Comparison of ENCODE assay signal across 9 mouse cellular contexts in the genomic region with DNA sequence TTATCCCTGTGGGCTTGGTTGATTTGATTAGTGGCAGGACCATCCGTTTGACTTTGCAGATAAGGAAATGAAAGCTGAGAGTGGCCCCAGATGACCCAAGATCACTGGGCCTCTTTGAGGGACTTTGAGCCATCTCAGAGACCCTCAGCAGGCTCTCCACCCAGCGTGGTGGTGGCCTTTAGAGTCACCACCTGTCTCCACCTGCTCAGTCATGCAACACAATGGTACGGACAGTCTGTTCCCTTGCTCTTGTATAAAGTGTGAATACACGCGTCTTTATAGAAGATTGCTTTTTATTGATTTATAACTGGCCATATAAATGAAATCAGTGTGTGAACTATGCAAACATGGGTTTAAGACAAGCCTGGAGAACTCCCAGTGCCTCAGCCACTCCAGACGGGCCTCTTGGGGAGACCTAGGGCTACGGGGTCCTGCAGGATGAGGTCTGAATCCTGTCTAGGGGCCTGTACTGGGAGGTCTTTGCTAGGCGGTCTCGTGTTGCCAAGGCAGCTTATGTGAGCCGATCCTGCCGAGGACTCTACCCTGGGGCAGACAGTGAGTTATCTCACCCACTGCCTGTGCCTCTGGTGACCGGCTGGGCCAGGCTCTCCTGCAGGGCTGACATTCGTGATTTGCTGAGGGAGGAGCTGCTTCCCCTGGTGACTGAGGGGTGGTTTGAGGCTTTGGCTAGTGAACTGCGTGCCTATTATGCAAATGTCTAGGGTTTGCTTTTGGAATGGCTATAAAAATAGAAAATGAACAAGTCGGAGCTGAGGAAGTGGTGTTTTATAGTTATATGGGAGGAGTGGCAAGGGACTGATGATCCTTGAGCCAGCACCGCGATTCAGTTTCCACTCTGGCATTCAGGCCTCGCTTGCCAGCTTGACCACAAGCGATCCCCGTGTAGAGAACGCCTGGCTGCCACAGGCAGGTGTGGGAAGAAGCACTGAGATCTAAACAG.
DNase-seq lines count a peak whose midpoint lies in the region; ATAC-seq and TF ChIP-seq lines count a peak whose summit lies in the region.
"Had no signal": no experiment of that assay in that cellular context is flagged by ENCODE, and none has a peak within 500 bp of the region (broad histone marks: within the 10 kb centered on the region; RNA-seq: fewer than 3 reads in every experiment).

No protein-coding gene starts in this region.

- 28% methylated on average over 21 of the region's 21 CpGs for WGBS in limb, embryonic 13.5 days
- 54% methylated on average over 21 of the region's 21 CpGs for WGBS in stomach, postnatal 0 days

- H3K9me3 ChIP-seq in limb, embryonic 13.5 days, result no peaks in the 10 kb centered on the region
- H3K9me3 ChIP-seq in stomach, postnatal 0 days (ENCODE audit: control insufficient read depth, low read length), result no peaks in the 10 kb centered on the region
- H3K9me3 ChIP-seq: lung, embryonic 15.5 days had no signal

- H3K27ac ChIP-seq in limb, embryonic 13.5 days, result no peak overlapping the region
- H3K27ac ChIP-seq in stomach, postnatal 0 days (replicated peaks), result no peak overlapping the region
- H3K27ac ChIP-seq: lung, embryonic 15.5 days had no signal

- H3K4me1 ChIP-seq in limb, embryonic 13.5 days, result peaks cover 45% of the 10 kb centered on the region
- H3K4me1 ChIP-seq in stomach, postnatal 0 days (replicated peaks; ENCODE audit: control insufficient read depth, insufficient read depth), result no peaks in the 10 kb centered on the region; the same call in 1 of the 2 replicates

- H3K4me2 ChIP-seq in limb, embryonic 13.5 days (replicated peaks), result peak overlapping the region; percentile 38
- no peak overlapping the region for H3K4me2 ChIP-seq in stomach, postnatal 0 days (replicated peaks; ENCODE audit: low read depth)
- H3K4me2 ChIP-seq: lung, embryonic 15.5 days had no signal

- H3K4me3 ChIP-seq in limb, embryonic 13.5 days, result no peak overlapping the region
- H3K4me3 ChIP-seq in stomach, postnatal 0 days (ENCODE audit: low read depth, low read length), result no peak overlapping the region
- H3K4me3 ChIP-seq: lung, embryonic 15.5 days had no signal

- H3K36me3 ChIP-seq in limb, embryonic 13.5 days, result no peaks in the 10 kb centered on the region
- no peaks in the 10 kb centered on the region for H3K36me3 ChIP-seq in stomach, postnatal 0 days (ENCODE audit: control insufficient read depth, insufficient read depth, low read length)
- H3K36me3 ChIP-seq: lung, embryonic 15.5 days had no signal

- peak; percentile 38; the same call in 1 of the 2 replicates for ATAC-seq in limb, embryonic 13.5 days (ENCODE audit: low FRiP score, low read depth)
- peak; percentile 33; the same call in 1 of the 2 replicates for ATAC-seq in stomach, postnatal 0 days (ENCODE audit: low FRiP score, low TSS enrichment)

- H3K9ac ChIP-seq in limb, embryonic 13.5 days, result no peak overlapping the region
- no peak overlapping the region for H3K9ac ChIP-seq in stomach, postnatal 0 days (ENCODE audit: low read length)
- H3K9ac ChIP-seq: lung, embryonic 15.5 days had no signal

- peak; percentile 22 for DNase-seq in lung, postnatal 36 days
- DNase-seq in lung, postnatal 14 days, result no peak
- DNase-seq in gastrocnemius, postnatal 25 days, result peak; percentile 71
- DNase-seq in stomach, postnatal 0 days (ENCODE audit: low spot score), result peak; percentile 34
- DNase-seq in testis, postnatal 14 days (ENCODE audit: low spot score), result no peak
- no peak for DNase-seq in layer of hippocampus, postnatal 10 days (ENCODE audit: low spot score in 2 of 2)
- no peak for DNase-seq in urinary bladder, postnatal 10 days (ENCODE audit: low spot score)

- H3K27me3 ChIP-seq in limb, embryonic 13.5 days, result 0 out of 2 replicates have a peak, but pooled peaks cover 2% of the 10 kb centered on the region
- no peaks in the 10 kb centered on the region for H3K27me3 ChIP-seq in stomach, postnatal 0 days (ENCODE audit: control insufficient read depth, insufficient read depth, low read length)
- H3K27me3 ChIP-seq: lung, embryonic 15.5 days had no signal

- no peak for TF ChIP-seq CTCF in stomach, postnatal 0 days (IDR thresholded peaks at IDR 0.05; ENCODE audit: low read depth)

- no peak for TF ChIP-seq EP300 in stomach, postnatal 0 days (optimal IDR thresholded peaks at IDR 0.05)

Comparison
In these comparisons a context has a peak if more than half of its experiments do, and no peak if none do; other contexts are left out.
1. DNase-seq: peak in lung, postnatal 36 days (single experiment), gastrocnemius, postnatal 25 days (single experiment) and stomach, postnatal 0 days (single experiment); none in lung, postnatal 14 days (single experiment), testis, postnatal 14 days (single experiment), layer of hippocampus, postnatal 10 days (0 of 2) and urinary bladder, postnatal 10 days (single experiment).